Mouse (Mus musculus) stomach, embryonic 14.5 days (tissue): Measurements from ENCODE around the gene Gm49333. TPM values are rescaled to one million over a fixed set of nuclear protein-coding genes. Genes with fewer than 3 reads are reported as not detected.

Experiments
- ATAC-seq: fragments of 200-750 bp; cut with Nextera tagmentation; 2 replicates; pipeline ENCODE4 v1.8.0; 2017; ENCODE audit warnings: low read depth, moderate TSS enrichment; ENCODE audit not compliant: insufficient number of reproducible peaks, insufficient read depth, low FRiP score
- H3K27ac ChIP-seq: fragments of 300-500 bp; sonication (generic); 2 replicates; pipeline ENCODE4 v1.5.1; 2014; ENCODE audit warnings: mild to moderate bottlenecking, low read length, moderate library complexity, mixed read lengths
- H3K27me3 ChIP-seq: fragments of 300-500 bp; sonication (generic); 2 replicates; pipeline ENCODE4 v1.6.1; 2014; ENCODE audit warnings: low read length, control low read depth, mixed read lengths; ENCODE audit not compliant: control insufficient read depth, insufficient read depth
- H3K36me3 ChIP-seq: fragments of 300-500 bp; sonication (generic); 2 replicates; pipeline ENCODE4 v1.6.1; 2014; ENCODE audit warnings: mild to moderate bottlenecking, control low read depth, low read length, moderate library complexity, mixed read lengths; ENCODE audit not compliant: control insufficient read depth, insufficient read depth
- H3K4me1 ChIP-seq: fragments of 300-500 bp; sonication (generic); 2 replicates; pipeline ENCODE4 v1.6.1; 2014; ENCODE audit warnings: low read length, control low read depth, mixed read lengths; ENCODE audit not compliant: control insufficient read depth, insufficient read depth
- H3K4me2 ChIP-seq: fragments of 300-500 bp; sonication (generic); replicated peaks from 2 replicates; pipeline ENCODE4 v1.6.1; 2014; ENCODE audit warnings: low read depth, low read length, control low read depth
- H3K4me3 ChIP-seq: fragments of 300-500 bp; sonication (generic); 2 replicates; pipeline ENCODE4 v1.5.1; 2014; ENCODE audit warnings: low read depth, low read length, control low read depth
- H3K9ac ChIP-seq: fragments of 300-500 bp; sonication (generic); replicated peaks from 2 replicates; pipeline ENCODE4 v1.6.1; 2014; ENCODE audit warnings: low read depth, mild to moderate bottlenecking, control low read depth, low read length, moderate library complexity, mixed read lengths
- H3K9me3 ChIP-seq: fragments of 300-500 bp; sonication (generic); 2 replicates; pipeline ENCODE4 v1.6.1; 2016; ENCODE audit warnings: low read depth, low read length, control low read depth; ENCODE audit not compliant: control insufficient read depth
- WGBS: fragments of 180-500 bp; shearing (Covaris S2); extraction: QIAGEN DNeasy Blood & Tissue Kit; methylation state at CpG from one replicate; pipeline ENCODE4 v1.1.7; 2014; 5-methylcytosine and 5-hydroxymethylcytosine counted together
- polyA plus RNA-seq: library from polyadenylated mRNA; unstranded; fragments of >200 nt; fragmentation: Nextera tagmentation; extraction: Ambion mirVana; gene quantifications from 2 replicates; pipeline ENCODE4 v1.2.1, GENCODE M21; 2014

The Gm49333 gene
- polyA plus RNA-seq, result not detected in 2 replicates

GRCm38 (mm10) chr16:20611357-20612227 is at the start of gene Gm49333, which contains the start of the genes Eef1akmt4 and Alg3:
TSS of gene Gm49333 (plus strand) at chr16:20611610.
TSS of gene Eef1akmt4 (plus strand) at chr16:20611593.
TSS of gene Alg3 (minus strand) at chr16:20611735.
- H3K36me3 ChIP-seq, result peaks cover 14% of the 10 kb centered on the region; the same call in 1 of the 2 replicates
- no peaks in the 10 kb centered on the region for H3K27me3 ChIP-seq
- no peaks in the 10 kb centered on the region for H3K9me3 ChIP-seq
- 0 out of 2 replicates have a peak, but pooled peaks cover 7% of the 10 kb centered on the region for H3K4me1 ChIP-seq
- peak within 1 kb of the TSS; percentile 84 for H3K4me3 ChIP-seq
- ATAC-seq, result peak; percentile 97
- 2% methylated on average over 41 of the region's 41 CpGs for whole genome bisulfite sequencing
- peak within 1 kb of the TSS; percentile 75 for H3K9ac ChIP-seq
- peak within 1 kb of the TSS; percentile 85 for H3K27ac ChIP-seq
- peak within 1 kb of the TSS; percentile 97 for H3K4me2 ChIP-seq

DNA sequence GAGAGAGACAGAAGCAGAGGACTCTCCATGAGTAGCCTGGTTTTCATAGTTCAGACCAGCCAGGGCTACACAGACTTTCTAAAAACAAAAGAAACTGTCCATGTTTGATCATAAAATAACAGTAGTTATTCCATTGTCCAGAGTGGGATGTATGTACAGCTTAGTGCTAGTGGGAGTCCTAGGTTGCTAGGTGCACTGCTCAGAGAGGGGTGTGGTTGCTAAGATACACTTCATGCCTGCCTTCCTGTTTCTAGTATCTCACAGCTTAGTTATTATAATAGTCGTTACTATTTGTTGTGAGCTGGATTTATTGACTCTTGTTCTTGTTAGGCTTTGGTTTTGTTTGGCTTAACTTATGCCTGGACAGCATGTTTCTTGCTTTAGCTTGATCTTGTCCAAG is 46.3 kb upstream of the Gm49333 start:
- peaks cover 18% of the 10 kb centered on the region for H3K36me3 ChIP-seq
- H3K4me3 ChIP-seq, result no peak overlapping the region
- no peak for ATAC-seq
- no peaks in the 10 kb centered on the region for H3K4me1 ChIP-seq
- H3K4me2 ChIP-seq, result no peak overlapping the region
- WGBS, result 39% methylated on average over 1 of the region's 1 CpGs
- H3K9ac ChIP-seq, result no peak overlapping the region
- no peaks in the 10 kb centered on the region for H3K9me3 ChIP-seq
- H3K27ac ChIP-seq, result no peak overlapping the region
- H3K27me3 ChIP-seq, result no peaks in the 10 kb centered on the region

GRCm38 (mm10) chr16:20589366-20589938 is 22.0 kb upstream of the Gm49333 start, which contains the start of gene Vwa5b2:
TSS of gene Vwa5b2 (plus strand) at chr16:20589471.
- H3K27me3 ChIP-seq, result peaks cover 27% of the 10 kb centered on the region
- peaks cover 22% of the 10 kb centered on the region for H3K4me1 ChIP-seq
- H3K27ac ChIP-seq, result no peak within 1 kb of the TSS
- H3K9me3 ChIP-seq, result no peaks in the 10 kb centered on the region
- H3K4me2 ChIP-seq, result peak within 1 kb of the TSS; percentile 92
- H3K9ac ChIP-seq, result peak within 1 kb of the TSS; percentile 22
- ATAC-seq, result peak; percentile 28; the same call in 1 of the 2 replicates
- 2% methylated on average over 24 of the region's 24 CpGs for WGBS
- peak within 1 kb of the TSS; percentile 46 for H3K4me3 ChIP-seq
- H3K36me3 ChIP-seq, result no peaks in the 10 kb centered on the region

GRCm38 (mm10) chr16:20589939-20590679 is 21.3 kb upstream of the Gm49333 start:
- Histone ChIP-seq H3K4me2 (peak overlapping the region; percentile 92), H3K4me1 (peaks cover 22% of the 10 kb centered on the region), H3K9ac (peak overlapping the region; percentile 22; the same call in 1 of the 2 replicates), H3K4me3 (peak overlapping the region; percentile 46), H3K27me3 (peaks cover 27% of the 10 kb centered on the region), H3K36me3 (no peaks in the 10 kb centered on the region), H3K27ac (no peak overlapping the region), H3K9me3 (no peaks in the 10 kb centered on the region)
- peak; percentile 67 for ATAC-seq
- under 1% methylated on average over 38 of the region's 39 CpGs for WGBS

- Histone ChIP-seq H3K4me2 (peak overlapping the region; percentile 92), H3K27me3 (peaks cover 27% of the 10 kb centered on the region), H3K4me1 (peaks cover 22% of the 10 kb centered on the region), H3K9ac (0 out of 2 replicates have a peak overlapping the region, but pooled peaks have one; percentile 22), H3K9me3 (no peaks in the 10 kb centered on the region), H3K36me3 (no peaks in the 10 kb centered on the region), H3K4me3 (peak overlapping the region; percentile 46), H3K27ac (no peak overlapping the region)
- WGBS, result 3% methylated on average over 17 of the region's 17 CpGs
- peak; percentile 20; the same call in 1 of the 2 replicates for ATAC-seq
These were observed 20.8 kb upstream of the Gm49333 start for GRCm38 (mm10) chr16:20590680-20591038.

DNA sequence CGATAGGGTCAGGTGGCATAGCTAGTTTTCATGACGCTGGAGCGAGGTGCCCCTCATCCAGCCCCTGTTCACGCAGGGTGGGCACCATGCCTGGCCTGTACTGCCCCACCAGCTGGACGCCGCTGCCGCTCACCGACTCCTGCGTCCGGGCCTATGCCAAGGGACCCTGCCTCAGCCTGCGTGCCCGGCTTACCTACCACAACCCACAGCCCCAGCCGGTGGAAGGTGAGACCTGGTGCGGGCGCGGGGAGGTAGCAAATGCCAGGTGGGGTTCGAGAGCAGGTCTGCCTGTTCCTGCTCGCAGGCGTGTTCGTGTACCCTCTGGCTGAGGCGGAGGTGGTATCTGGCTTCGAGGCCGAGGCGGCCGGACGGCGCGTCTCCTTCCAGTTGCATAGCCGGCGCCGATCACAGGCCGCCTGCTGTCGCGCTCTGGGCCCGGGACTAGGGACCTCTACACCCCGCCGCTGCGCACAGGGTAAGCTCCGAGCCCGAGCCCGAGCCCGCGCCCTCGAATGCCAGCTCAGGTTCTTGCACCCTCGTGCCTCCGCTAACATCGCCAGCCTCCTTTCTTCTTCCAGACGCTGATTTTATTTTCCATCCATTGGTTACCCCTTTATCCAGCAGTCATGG is 20.2 kb upstream of the Gm49333 start:
- peaks cover 27% of the 10 kb centered on the region for H3K27me3 ChIP-seq
- no peak overlapping the region for H3K9ac ChIP-seq
- 0 out of 2 replicates have a peak, but pooled peaks have one; percentile 3 for ATAC-seq
- H3K4me1 ChIP-seq, result peaks cover 22% of the 10 kb centered on the region
- WGBS, result 4% methylated on average over 48 of the region's 48 CpGs
- H3K27ac ChIP-seq, result no peak overlapping the region
- H3K4me3 ChIP-seq, result peak overlapping the region; percentile 46
- no peaks in the 10 kb centered on the region for H3K9me3 ChIP-seq
- peak overlapping the region; percentile 92 for H3K4me2 ChIP-seq
- H3K36me3 ChIP-seq, result no peaks in the 10 kb centered on the region

DNA sequence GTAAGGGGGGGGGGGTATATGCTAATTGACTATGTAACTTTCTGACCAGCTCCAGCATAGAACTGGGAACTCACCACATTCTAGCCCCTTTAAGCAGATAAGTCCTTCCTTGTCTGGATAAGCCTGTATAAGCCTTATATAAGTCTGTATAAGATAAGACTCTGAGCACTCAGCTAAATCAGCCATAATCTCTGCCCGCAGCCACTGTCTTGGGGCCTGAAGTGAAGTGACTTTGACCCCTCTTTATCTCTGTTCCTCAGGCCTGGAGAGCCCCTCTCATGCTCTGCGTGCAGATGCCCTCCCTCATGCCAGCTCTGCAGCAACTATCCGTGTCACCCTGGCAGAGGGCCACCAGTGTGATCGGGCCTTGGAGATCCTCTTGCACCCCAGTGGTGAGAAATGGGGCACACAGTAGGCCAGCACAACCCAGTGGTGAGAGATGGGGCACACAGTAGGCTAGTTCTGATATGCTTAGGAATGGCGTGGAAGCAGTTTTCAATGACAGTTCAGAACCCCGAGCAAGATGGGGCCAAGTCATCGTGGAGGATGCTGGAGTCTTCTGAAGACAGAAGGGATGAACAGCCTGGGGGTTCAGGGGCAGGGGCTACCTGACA is 16.2 kb upstream of the Gm49333 start:
- H3K27ac ChIP-seq, result no peak overlapping the region
- H3K36me3 ChIP-seq, result no peaks in the 10 kb centered on the region
- H3K9me3 ChIP-seq, result no peaks in the 10 kb centered on the region
- WGBS, result 82% methylated on average over 7 of the region's 7 CpGs
- peaks cover 18% of the 10 kb centered on the region for H3K27me3 ChIP-seq
- peaks cover 13% of the 10 kb centered on the region for H3K4me1 ChIP-seq
- ATAC-seq, result no peak
- H3K9ac ChIP-seq, result no peak overlapping the region
- no peak overlapping the region for H3K4me2 ChIP-seq
- no peak overlapping the region for H3K4me3 ChIP-seq
